Mouse (Mus musculus): ENCODE results near the gene Plcb1.
"Not testable (repeated sequence)": the region's sequence is repeated elsewhere in the genome, so short reads cannot be mapped to it uniquely, and the experiment has no call there.

Gene Plcb1

GRCm38 (mm10) chr2:135323276-135323954, 537.5 kb downstream of the Plcb1 start:
- no peak for DNase-seq

DNA sequence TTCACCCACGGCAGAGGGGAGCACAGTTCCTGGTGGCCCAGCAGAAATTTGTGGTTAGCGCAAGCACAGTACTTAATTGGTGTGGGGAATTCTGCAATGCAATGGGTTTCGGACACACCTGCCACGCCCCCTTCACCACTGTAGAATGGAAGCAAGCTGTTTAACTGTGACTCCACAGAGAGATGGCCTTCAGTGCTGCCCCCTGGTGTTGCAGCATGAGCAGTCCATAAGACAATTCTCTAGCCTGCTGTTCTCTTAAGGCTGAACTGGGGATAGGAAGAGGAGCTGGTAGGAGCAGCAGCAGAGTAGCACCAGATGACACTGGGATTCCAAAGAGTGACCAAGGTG, 538.1 kb downstream of the Plcb1 start:
- peak; percentile 85 for DNase-seq

GRCm38 (mm10) chr2:135328756-135329155, 542.9 kb downstream of the Plcb1 start:
- DNase-seq, result peak; percentile 77

DNA sequence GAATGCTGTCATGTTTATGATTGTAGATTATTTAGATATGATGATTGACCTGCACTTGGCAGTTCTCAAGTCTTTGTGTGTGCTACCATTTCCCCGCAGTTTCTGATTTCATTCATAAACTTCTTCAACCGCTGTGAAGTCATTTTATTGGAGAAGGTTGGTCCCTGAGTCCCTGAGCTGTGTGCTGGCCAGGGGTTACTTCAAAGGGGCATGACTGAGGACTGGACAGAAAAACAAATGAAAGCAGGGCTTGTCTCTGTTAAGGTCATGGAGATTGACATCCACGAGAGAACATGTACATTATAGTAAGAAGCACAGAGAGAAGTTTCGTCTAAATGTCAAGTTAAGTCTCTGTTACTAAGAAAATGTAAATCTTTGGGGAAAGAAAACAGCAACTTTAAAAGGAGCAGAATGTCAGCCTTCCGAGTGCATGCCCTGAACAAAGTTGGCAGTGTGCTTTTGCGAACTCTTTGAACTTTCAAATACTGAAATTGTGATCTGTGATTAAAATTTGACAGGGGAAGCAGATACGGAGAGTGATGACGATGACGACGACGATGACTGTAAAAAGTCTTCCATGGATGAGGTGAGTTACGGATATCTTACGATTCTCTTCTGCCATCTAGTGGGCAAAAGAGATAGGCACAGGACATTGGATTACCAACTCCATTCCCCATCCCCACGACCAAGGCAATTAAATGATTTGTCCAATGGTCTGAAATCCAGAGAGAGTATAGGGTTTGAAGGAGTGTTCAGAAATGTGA, 544.1 kb downstream of the Plcb1 start:
- DNase-seq, result peak; percentile 83

DNA sequence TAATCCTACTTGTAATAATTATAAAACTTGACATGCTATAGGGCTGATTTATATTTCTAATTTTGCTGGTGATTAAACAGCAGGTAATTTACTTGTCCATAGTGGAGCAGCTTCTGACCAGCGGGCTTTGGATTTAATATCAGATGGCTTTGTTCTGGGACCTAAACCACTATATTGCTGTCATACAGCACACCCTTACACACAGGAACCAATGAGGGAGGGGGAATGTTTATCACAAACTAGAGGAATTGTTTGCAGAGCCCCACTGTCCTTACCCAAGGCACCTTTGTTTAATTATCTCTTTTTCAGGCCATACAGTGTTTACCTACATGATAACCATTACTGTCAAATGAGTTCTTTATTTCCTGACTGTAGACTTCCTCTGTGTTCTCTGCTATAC, 546.0 kb downstream of the Plcb1 start:
- no peak for DNase-seq

DNA sequence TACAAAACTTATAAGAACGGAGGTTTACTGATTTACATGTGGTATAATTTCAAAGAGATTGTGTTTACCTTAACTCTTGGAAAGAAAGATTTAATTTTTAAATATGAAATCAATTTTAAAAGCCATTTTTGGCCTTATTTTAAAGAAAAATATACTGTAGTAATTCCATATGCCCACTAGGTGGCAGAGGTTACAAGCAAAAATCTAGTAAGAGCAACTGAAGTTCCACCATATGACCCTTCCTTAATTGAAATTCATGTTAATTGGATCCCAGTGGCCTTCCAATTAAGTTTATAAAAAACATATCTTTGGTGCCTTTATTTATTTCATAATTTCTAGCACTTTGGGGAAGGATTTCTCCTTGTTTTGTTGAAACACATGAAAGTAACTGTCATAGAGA, 570.4 kb downstream of the Plcb1 start:
- peak; percentile 56 for DNase-seq

DNA sequence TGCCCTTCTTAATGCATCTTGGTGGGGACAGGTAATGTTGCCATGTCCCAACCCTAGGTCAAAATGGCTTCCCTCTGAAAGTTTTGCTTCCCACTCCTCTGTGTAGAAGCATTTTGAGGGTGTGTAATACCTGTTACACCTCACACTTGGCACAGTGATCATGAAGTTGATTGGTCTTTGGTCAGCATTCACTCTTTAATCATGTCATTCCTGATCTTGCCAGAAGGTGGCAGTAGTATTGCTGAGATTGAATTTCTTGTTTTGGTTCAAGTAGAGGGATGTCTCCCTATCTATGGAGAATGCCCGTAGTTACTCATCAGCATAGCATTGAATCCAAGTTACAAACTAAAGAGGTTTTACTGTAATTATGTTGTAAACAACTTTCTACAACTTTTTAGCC, 575.9 kb downstream of the Plcb1 start:
- peak; percentile 58 for DNase-seq

DNA sequence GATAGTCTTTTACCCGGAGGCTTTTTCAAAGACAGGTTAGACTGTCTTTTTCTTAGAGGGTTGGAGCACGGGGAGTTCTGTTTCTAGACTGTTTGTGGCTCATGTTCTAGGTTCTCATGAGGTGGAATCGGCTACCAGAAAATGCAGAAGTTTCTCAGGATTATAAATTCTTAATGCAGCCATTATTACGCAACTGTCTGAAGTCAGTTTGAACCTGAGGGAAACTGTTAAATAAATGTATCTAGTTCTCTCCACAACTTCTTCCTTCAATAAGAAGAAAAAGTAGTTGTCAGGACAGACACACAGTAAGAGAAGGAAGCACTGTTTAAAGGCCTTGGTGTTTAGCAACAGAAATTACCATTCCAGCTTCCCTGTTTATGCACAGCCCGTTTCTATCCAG, 577.1 kb downstream of the Plcb1 start:
- DNase-seq, result no peak

- DNase-seq, result peak; percentile 14
Measured at GRCm38 (mm10) chr2:135370259-135370835, 584.5 kb downstream of the Plcb1 start.

DNA sequence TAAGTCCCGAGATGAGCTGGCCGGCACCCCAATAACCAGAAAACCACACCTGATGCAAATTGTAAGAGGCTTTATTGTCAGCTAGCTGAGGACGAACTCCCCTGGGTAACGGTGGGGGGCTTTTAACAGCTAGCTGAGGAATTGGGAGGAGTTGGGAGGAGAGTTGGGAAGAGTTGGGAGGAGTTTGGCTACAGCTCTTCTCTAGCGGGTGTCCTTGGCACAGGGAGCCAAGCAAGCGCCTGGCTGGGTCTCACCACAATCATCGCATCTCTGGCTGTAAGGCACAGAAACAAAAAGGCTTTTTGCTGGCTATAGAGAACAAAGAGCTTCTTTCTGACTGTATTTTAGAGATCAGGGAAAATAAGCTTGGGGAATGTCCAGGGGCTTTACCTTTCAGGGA, 594.9 kb downstream of the Plcb1 start:
- DNase-seq, result not testable (repeated sequence)

DNA sequence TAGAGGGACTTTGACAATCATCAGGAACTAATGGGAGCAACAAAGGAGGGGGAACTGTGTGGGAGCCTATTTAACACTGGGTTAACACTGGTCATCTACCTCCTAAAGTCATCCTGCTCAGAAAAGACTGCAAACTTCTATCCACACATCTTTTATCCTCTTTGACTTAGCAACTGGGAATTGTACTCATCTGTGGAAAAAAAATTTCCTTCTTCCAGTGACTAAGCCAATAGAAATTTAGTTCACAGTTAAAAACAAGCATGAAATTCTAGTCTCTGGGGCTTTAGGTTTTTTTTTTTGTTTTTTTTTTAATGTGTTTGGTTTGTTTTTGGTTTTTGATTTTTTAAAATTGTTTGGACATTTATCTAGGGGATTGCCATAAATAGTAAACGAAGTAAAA, 595.5 kb downstream of the Plcb1 start:
- DNase-seq, result no peak

- DNase-seq, result peak; percentile 10
Measured at GRCm38 (mm10) chr2:135387990-135388389, 602.1 kb downstream of the Plcb1 start.

DNA sequence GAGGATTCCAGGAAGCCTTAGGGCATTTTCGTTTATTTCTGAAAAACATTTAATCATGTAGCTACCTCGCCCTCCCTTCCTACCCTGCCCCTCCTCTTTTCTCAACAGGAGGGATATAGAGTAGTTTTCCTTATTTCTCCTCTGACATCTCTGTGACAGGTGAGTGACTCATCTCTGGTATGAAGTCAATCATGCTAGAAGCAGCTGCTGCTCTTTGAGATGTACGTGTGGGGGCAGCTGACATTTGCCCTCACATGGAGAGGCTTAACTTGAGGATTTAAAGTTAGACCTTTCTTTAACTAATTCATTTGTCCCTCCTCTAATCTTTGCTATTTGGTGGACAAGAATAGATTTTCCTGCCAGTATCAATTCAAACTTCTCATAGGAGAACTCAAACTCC, 608.8 kb downstream of the Plcb1 start:
- no peak for DNase-seq

DNA sequence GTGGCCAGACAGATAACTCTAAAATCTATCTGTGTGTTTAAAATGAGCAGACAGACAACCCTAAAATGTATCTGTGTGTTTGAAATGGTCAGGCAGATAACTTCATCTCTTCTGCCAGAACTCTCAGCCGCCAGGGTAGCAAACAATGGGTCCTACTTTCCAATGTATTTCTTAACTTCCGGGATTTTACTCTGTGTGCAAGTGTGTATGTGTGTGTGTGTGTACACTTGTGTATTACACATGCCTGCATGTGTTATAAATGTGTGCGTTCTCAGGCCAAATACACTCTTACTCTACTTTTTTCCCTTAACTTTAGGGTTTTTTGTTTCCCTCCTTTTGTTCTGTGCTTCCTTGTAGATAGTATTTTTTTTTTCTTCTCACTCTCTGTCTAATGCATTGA, 610.5 kb downstream of the Plcb1 start:
- DNase-seq, result no peak

DNA sequence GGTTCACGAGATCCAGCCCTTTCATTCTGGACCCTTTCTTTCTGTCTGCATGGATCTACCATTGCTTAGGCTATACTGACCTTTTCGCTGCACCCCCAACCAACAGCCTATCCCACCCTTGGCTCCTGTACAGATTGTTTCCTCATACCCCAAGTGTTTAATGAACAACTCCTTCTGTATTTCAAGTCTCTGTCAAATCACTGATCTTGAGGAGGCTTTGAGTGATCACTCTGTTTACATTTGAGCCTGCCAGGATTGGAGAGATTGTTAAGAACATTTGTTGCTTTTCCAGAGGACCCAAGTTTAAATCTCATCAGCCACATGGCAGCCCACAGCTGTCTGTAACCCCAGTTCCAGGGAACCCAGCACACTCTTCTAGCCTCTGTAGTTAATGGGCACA, 612.1 kb downstream of the Plcb1 start:
- DNase-seq, result no peak

DNA sequence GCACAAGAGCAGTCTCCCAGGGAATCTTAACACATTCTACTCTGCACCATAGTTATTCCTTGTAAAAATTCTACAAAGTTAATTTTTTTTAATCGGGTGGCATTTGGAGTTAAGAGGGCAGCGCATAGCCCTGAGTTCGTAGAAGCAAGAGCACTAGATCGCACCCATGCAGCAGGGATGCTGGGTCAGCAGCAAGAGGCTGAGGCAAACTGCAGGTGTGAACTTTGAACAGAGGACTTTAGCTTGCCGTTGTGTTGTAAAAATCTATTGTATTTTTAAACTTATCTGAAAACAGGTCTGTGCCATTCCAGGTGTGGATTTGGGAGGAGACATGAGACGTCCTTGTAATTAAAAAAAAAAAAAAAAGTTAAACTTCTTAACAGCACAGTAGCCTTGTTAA, 613.9 kb downstream of the Plcb1 start:
- DNase-seq, result no peak

GRCm38 (mm10) chr2:135402916-135403315, 617.0 kb downstream of the Plcb1 start:
- DNase-seq, result peak; percentile 32

- no peak for DNase-seq
Measured at GRCm38 (mm10) chr2:135403344-135403743, 617.5 kb downstream of the Plcb1 start.

GRCm38 (mm10) chr2:135404095-135404494, 618.2 kb downstream of the Plcb1 start:
- no peak for DNase-seq

DNA sequence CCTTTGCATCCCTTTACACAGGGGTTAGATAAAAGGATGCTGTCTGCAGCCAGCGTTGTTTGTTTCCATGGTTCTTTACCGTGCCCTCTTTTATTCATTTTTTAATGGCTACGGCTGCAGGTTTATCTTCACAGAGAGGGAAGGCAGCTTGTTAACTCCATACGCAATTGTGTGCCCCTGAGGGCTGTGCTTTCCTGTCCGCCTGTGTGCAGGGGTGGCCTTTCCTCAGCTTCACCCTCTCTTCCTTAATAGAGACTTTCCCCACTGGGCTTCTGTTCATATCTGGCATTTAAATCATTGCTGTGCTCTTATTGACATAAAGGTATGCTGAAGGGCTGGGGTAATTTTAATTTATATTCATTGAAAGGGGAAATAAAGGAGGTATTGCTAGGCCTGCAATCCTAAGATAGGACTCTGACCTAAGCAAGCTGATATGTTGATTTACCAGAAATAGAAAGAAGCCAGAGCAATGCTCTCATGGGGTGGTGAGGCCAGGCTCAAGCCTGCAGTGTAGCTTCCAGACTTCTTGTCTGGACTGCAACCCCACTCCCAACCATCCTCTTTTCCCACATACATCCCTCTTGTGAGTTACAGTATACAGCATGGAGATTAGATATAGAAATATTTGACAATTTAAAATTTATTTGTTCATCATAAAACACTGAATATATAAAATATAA, 623.7 kb downstream of the Plcb1 start:
- DNase-seq, result no peak

- DNase-seq, result no peak
Measured at GRCm38 (mm10) chr2:135411675-135412074, 625.8 kb downstream of the Plcb1 start.

DNA sequence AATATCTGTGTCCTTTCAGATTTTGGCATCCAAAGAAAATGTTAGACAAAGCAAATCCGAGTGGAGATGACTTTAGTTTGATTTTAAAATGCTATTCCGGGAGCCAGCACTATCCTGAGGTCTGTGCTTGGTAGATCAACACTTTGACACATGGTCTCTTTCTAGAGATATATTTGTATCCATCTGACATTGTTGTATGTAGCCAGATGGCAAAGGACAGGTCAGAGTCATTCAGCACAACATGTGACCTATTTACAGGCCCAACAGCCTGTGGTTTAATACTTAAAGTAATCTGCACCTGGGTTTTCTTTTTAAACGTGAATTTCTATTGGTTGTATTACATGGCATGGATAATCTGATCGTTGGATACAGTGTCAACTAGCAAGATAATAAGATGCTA, 629.3 kb downstream of the Plcb1 start:
- DNase-seq, result no peak

GRCm38 (mm10) chr2:135419301-135419700, 633.4 kb downstream of the Plcb1 start:
- DNase-seq, result no peak
